Mouse (Mus musculus) olfactory bulb, adult 2 months (tissue): ENCODE measurements at regions not wholly inside any gene's neighbourhood (a gene's known extent, or its start where the extent isn't known, plus 50 kb on each side); places are given as distances from the start of the nearest gene placed in this dataset.

ENCODE experiments used
- CTCF ChIP-seq: fragments of 200-500 bp; IDR thresholded peaks from 2 replicates; pipeline ENCODE4 v1.5.1; 2012; ENCODE audit warnings: low read depth, mild to moderate bottlenecking, low read length, moderate library complexity; ENCODE audit not compliant: insufficient read depth
- POLR2A ChIP-seq: fragments of 200-500 bp; IDR thresholded peaks from 2 replicates; pipeline ENCODE4 v1.6.1; 2012; ENCODE audit warnings: mild to moderate bottlenecking, low read depth, low read length, moderate library complexity; ENCODE audit not compliant: insufficient read depth

- TF ChIP-seq CTCF (no peak), POLR2A (no peak)
Measured at GRCm38 (mm10) chr3:130873745-130874144, 143.5 kb upstream of the Rpl34 start.
